Mouse (Mus musculus): ENCODE data around the gene Clybl. TPM values are rescaled to one million over a fixed set of nuclear protein-coding genes. Genes with fewer than 3 reads are reported as not detected.

Gene Clybl
- polyA plus RNA-seq, 1 experiment from 2014 or later = 12.5 TPM

GRCm38 (mm10) chr14:122375070-122375811, 193.7 kb downstream of the Clybl start:
- Histone ChIP-seq H3K36me3 (replicated peaks) (no peaks in the 10 kb centered on the region), H3K4me1 (peaks cover 13% of the 10 kb centered on the region; the same call in 1 of the 2 replicates), H3K9me3 (no peaks in the 10 kb centered on the region), H3K27ac (peak overlapping the region; percentile 72), H3K9ac (no peak overlapping the region), H3K4me3 (no peak overlapping the region), H3K4me2 (no peak overlapping the region; the same call in 1 of the 2 replicates), H3K27me3 (replicated peaks) (peaks cover 69% of the 10 kb centered on the region)
- 20% methylated on average over 12 of the region's 12 CpGs for WGBS
- ATAC-seq (replicated peaks) = no peak

- peaks cover 13% of the 10 kb centered on the region; the same call in 1 of the 2 replicates for H3K4me1 ChIP-seq
- peaks cover 68% of the 10 kb centered on the region for H3K27me3 ChIP-seq (replicated peaks)
- peak overlapping the region; percentile 20 for H3K4me2 ChIP-seq
- no peak for ATAC-seq (replicated peaks)
- no peaks in the 10 kb centered on the region for H3K36me3 ChIP-seq (replicated peaks)
- peak overlapping the region; percentile 8; the same call in 1 of the 2 replicates for H3K4me3 ChIP-seq
- WGBS = 40% methylated on average over 9 of the region's 9 CpGs
- H3K9ac ChIP-seq = no peak overlapping the region; the same call in 1 of the 2 replicates
- peak overlapping the region; percentile 67 for H3K27ac ChIP-seq
- H3K9me3 ChIP-seq = no peaks in the 10 kb centered on the region
These were observed 195.1 kb downstream of the Clybl start for GRCm38 (mm10) chr14:122376482-122377143.

GRCm38 (mm10) chr14:122377681-122378080, 196.2 kb downstream of the Clybl start:
- H3K27ac ChIP-seq = peak overlapping the region; percentile 31; the same call in 1 of the 2 replicates
- no peak overlapping the region for H3K4me3 ChIP-seq
- no peak overlapping the region for H3K9ac ChIP-seq
- peaks cover 13% of the 10 kb centered on the region; the same call in 1 of the 2 replicates for H3K4me1 ChIP-seq
- H3K9me3 ChIP-seq = no peaks in the 10 kb centered on the region
- H3K36me3 ChIP-seq (replicated peaks) = no peaks in the 10 kb centered on the region
- 24% methylated on average over 6 of the region's 6 CpGs for WGBS
- no peak overlapping the region for H3K4me2 ChIP-seq
- ATAC-seq (replicated peaks) = no peak
- H3K27me3 ChIP-seq (replicated peaks) = peaks cover 66% of the 10 kb centered on the region

- Histone ChIP-seq H3K36me3 (replicated peaks) (no peaks in the 10 kb centered on the region), H3K9me3 (no peaks in the 10 kb centered on the region), H3K4me3 (no peak overlapping the region), H3K27ac (0 out of 2 replicates have a peak overlapping the region, but pooled peaks have one; percentile 13), H3K4me1 (peaks cover 7% of the 10 kb centered on the region; the same call in 1 of the 2 replicates), H3K4me2 (no peak overlapping the region), H3K27me3 (replicated peaks) (peaks cover 68% of the 10 kb centered on the region), H3K9ac (no peak overlapping the region)
- WGBS = 83% methylated on average over 9 of the region's 9 CpGs
- ATAC-seq (replicated peaks) = no peak
These were observed 197.6 kb downstream of the Clybl start for GRCm38 (mm10) chr14:122379076-122379475.

- Histone ChIP-seq H3K27me3 (replicated peaks) (peaks cover 67% of the 10 kb centered on the region), H3K4me1 (0 out of 2 replicates have a peak, but pooled peaks cover 2% of the 10 kb centered on the region), H3K4me3 (no peak overlapping the region), H3K9me3 (no peaks in the 10 kb centered on the region), H3K27ac (no peak overlapping the region), H3K4me2 (no peak overlapping the region), H3K9ac (no peak overlapping the region), H3K36me3 (replicated peaks) (no peaks in the 10 kb centered on the region)
- ATAC-seq (replicated peaks) = no peak
- WGBS = 85% methylated on average over 5 of the region's 5 CpGs
These were observed 198.5 kb downstream of the Clybl start for GRCm38 (mm10) chr14:122379996-122380395.

GRCm38 (mm10) chr14:122380896-122381845, 199.7 kb downstream of the Clybl start:
- H3K27ac ChIP-seq = no peak overlapping the region; the same call in 1 of the 2 replicates
- no peaks in the 10 kb centered on the region for H3K9me3 ChIP-seq
- WGBS = 56% methylated on average over 15 of the region's 15 CpGs
- no peaks in the 10 kb centered on the region for H3K4me1 ChIP-seq
- H3K4me3 ChIP-seq = no peak overlapping the region
- H3K4me2 ChIP-seq = no peak overlapping the region
- H3K9ac ChIP-seq = no peak overlapping the region
- no peaks in the 10 kb centered on the region for H3K36me3 ChIP-seq (replicated peaks)
- ATAC-seq (replicated peaks) = 0 out of 2 replicates have a peak, but pooled peaks have one; percentile 24
- H3K27me3 ChIP-seq (replicated peaks) = peaks cover 70% of the 10 kb centered on the region

- Histone ChIP-seq H3K27me3 (replicated peaks) (peaks cover 69% of the 10 kb centered on the region), H3K4me3 (no peak overlapping the region), H3K4me2 (no peak overlapping the region), H3K4me1 (no peaks in the 10 kb centered on the region), H3K36me3 (replicated peaks) (no peaks in the 10 kb centered on the region), H3K9me3 (no peaks in the 10 kb centered on the region), H3K9ac (no peak overlapping the region), H3K27ac (0 out of 2 replicates have a peak overlapping the region, but pooled peaks have one; percentile 15)
- WGBS = 42% methylated on average over 5 of the region's 5 CpGs
- ATAC-seq (replicated peaks) = no peak
These were observed 200.8 kb downstream of the Clybl start for GRCm38 (mm10) chr14:122382281-122382680.

- Histone ChIP-seq H3K9me3 (no peaks in the 10 kb centered on the region), H3K9ac (no peak overlapping the region), H3K4me1 (no peaks in the 10 kb centered on the region), H3K4me2 (no peak overlapping the region), H3K4me3 (no peak overlapping the region), H3K27ac (no peak overlapping the region), H3K36me3 (replicated peaks) (no peaks in the 10 kb centered on the region), H3K27me3 (replicated peaks) (peaks cover 68% of the 10 kb centered on the region)
- no peak for ATAC-seq (replicated peaks)
- 88% methylated on average over 6 of the region's 6 CpGs for WGBS
These were observed 202.4 kb downstream of the Clybl start for GRCm38 (mm10) chr14:122383931-122384330.

- no peak for ATAC-seq (replicated peaks)
- Histone ChIP-seq H3K4me2 (peak overlapping the region; percentile 13; the same call in 1 of the 2 replicates), H3K9ac (no peak overlapping the region), H3K9me3 (no peaks in the 10 kb centered on the region), H3K4me1 (no peaks in the 10 kb centered on the region), H3K27me3 (replicated peaks) (peaks cover 66% of the 10 kb centered on the region), H3K27ac (no peak overlapping the region), H3K36me3 (replicated peaks) (no peaks in the 10 kb centered on the region), H3K4me3 (no peak overlapping the region)
- 26% methylated on average over 21 of the region's 21 CpGs for WGBS
These were observed 203.1 kb downstream of the Clybl start for GRCm38 (mm10) chr14:122384447-122385237.

GRCm38 (mm10) chr14:122385238-122385534, 203.7 kb downstream of the Clybl start:
- ATAC-seq (replicated peaks) = no peak
- H3K4me3 ChIP-seq = no peak overlapping the region
- H3K27me3 ChIP-seq (replicated peaks) = peaks cover 66% of the 10 kb centered on the region
- WGBS = 73% methylated on average over 3 of the region's 3 CpGs
- H3K9ac ChIP-seq = no peak overlapping the region
- no peak overlapping the region for H3K4me2 ChIP-seq
- no peaks in the 10 kb centered on the region for H3K9me3 ChIP-seq
- no peak overlapping the region for H3K27ac ChIP-seq
- H3K4me1 ChIP-seq = no peaks in the 10 kb centered on the region
- H3K36me3 ChIP-seq (replicated peaks) = no peaks in the 10 kb centered on the region

- Histone ChIP-seq H3K27me3 (replicated peaks) (peaks cover 66% of the 10 kb centered on the region), H3K4me2 (no peak overlapping the region), H3K9me3 (no peaks in the 10 kb centered on the region), H3K27ac (no peak overlapping the region), H3K9ac (no peak overlapping the region), H3K4me1 (no peaks in the 10 kb centered on the region), H3K4me3 (no peak overlapping the region), H3K36me3 (replicated peaks) (no peaks in the 10 kb centered on the region)
- no peak for ATAC-seq (replicated peaks)
- WGBS = 93% methylated on average over 5 of the region's 5 CpGs
These were observed 204.3 kb downstream of the Clybl start for GRCm38 (mm10) chr14:122385758-122386157.
